Mouse (Mus musculus) cerebellum, postnatal 25 days (tissue): Measurements from ENCODE around the gene Tfip11.

Experiments
- DNase-seq, 2 experiments: peaks; one replicate each; pipeline ENCODE4 v3.0.0; 2021; ENCODE audit warnings: mixed read lengths in 2 of 2

Gene Tfip11

GRCm38 (mm10) chr5:112325546-112326445 lies at the start of gene Tfip11:
Tfip11 (plus strand) TSS chr5:112326358.
- DNase-seq = peak; percentile 97 to 98

GRCm38 (mm10) chr5:112276907-112277348 lies 49.2 kb upstream of the Tfip11 start:
- no peak for DNase-seq

- DNase-seq = no peak
Measured at GRCm38 (mm10) chr5:112277906-112278470, 48.2 kb upstream of the Tfip11 start.

- peak; percentile 52 to 54 for DNase-seq
Measured at GRCm38 (mm10) chr5:112279181-112280021, 46.8 kb upstream of the Tfip11 start.

- DNase-seq = no peak
Measured at GRCm38 (mm10) chr5:112280151-112280550, 46.0 kb upstream of the Tfip11 start.

GRCm38 (mm10) chr5:112280863-112281660 lies 45.1 kb upstream of the Tfip11 start:
- no peak for DNase-seq

- no peak for DNase-seq
Measured at GRCm38 (mm10) chr5:112281676-112282075, 44.5 kb upstream of the Tfip11 start.

GRCm38 (mm10) chr5:112282123-112282779 lies 43.9 kb upstream of the Tfip11 start:
- DNase-seq = peak in 1 of 2 experiments; percentile 64

- DNase-seq = no peak
Measured at GRCm38 (mm10) chr5:112282780-112283482, 43.2 kb upstream of the Tfip11 start.

GRCm38 (mm10) chr5:112283543-112284202 lies 42.5 kb upstream of the Tfip11 start:
- DNase-seq = no peak

- no peak for DNase-seq
Measured at GRCm38 (mm10) chr5:112284203-112284582, 42.0 kb upstream of the Tfip11 start.

- DNase-seq = peak in 1 of 2 experiments; percentile 53
Measured at GRCm38 (mm10) chr5:112285548-112286085, 40.5 kb upstream of the Tfip11 start.

- DNase-seq = no peak
Measured at GRCm38 (mm10) chr5:112286608-112286983, 39.6 kb upstream of the Tfip11 start.

- DNase-seq = no peak
Measured at GRCm38 (mm10) chr5:112286984-112287641, 39.0 kb upstream of the Tfip11 start.

GRCm38 (mm10) chr5:112287652-112288051 lies 38.5 kb upstream of the Tfip11 start:
- DNase-seq = no peak

- DNase-seq = no peak
Measured at GRCm38 (mm10) chr5:112288193-112289141, 37.7 kb upstream of the Tfip11 start.

GRCm38 (mm10) chr5:112289236-112289635 lies 36.9 kb upstream of the Tfip11 start:
- peak in 1 of 2 experiments; percentile 70 for DNase-seq

GRCm38 (mm10) chr5:112289819-112290535 lies 36.2 kb upstream of the Tfip11 start:
- DNase-seq = peak; percentile 56 to 67
